Mouse (Mus musculus) megakaryocyte, embryonic 14.5 days (primary cell): ENCODE data around the gene Tank. TPM values are rescaled to one million over a fixed set of nuclear protein-coding genes. Genes with fewer than 3 reads are reported as not detected.
A peak's percentile ranks its signal among the peaks of the same experiment; 100 is the strongest.

ENCODE experiments used
- H3K27me3 ChIP-seq: replicated peaks from 2 replicates; pipeline ENCODE3; 2012; ENCODE audit warnings: inconsistent platforms
- H3K36me3 ChIP-seq: replicated peaks from 2 replicates; pipeline ENCODE3; 2012; ENCODE audit warnings: low read length, inconsistent platforms, mixed read lengths
- H3K4me1 ChIP-seq: 2 replicates; pipeline ENCODE4 v1.6.1; 2012; ENCODE audit warnings: inconsistent platforms
- H3K4me3 ChIP-seq: replicated peaks from 2 replicates; pipeline ENCODE3; 2012; ENCODE audit warnings: moderate library complexity, mild to moderate bottlenecking, inconsistent platforms
- H3K9me3 ChIP-seq: 2 replicates; pipeline ENCODE4 v1.6.1; 2012; ENCODE audit warnings: inconsistent platforms
- FLI1 ChIP-seq: IDR thresholded peaks from 2 replicates; pipeline ENCODE4 v1.6.1; 2012; ENCODE audit warnings: low read length, inconsistent platforms, mixed read lengths
- GATA1 ChIP-seq: IDR thresholded peaks from 3 replicates; pipeline ENCODE4 v1.6.1; 2012; ENCODE audit warnings: mixed read lengths, low read length, inconsistent platforms, borderline replicate concordance
- polyA plus RNA-seq: library from polyadenylated mRNA; stranded (reverse); fragments of >175 nt; gene quantifications from 2 replicates; pipeline ENCODE4 v1.2.3, GENCODE M21; 2012; ENCODE audit warnings: low replicate concordance; ENCODE audit not compliant: insufficient read depth

Gene Tank
- polyA plus RNA-seq = 3.0 TPM in 1 of 2 replicates, not detected in the other

- peaks cover 3% of the 10 kb centered on the region for H3K4me1 ChIP-seq
- no peaks in the 10 kb centered on the region for H3K9me3 ChIP-seq
- no peaks in the 10 kb centered on the region for H3K27me3 ChIP-seq
- H3K4me3 ChIP-seq = peak within 1 kb of the TSS; percentile 2
- no peak for TF ChIP-seq FLI1
- no peak for TF ChIP-seq GATA1
- H3K36me3 ChIP-seq = no peaks in the 10 kb centered on the region
Observed at GRCm38 (mm10) chr2:61578433-61578832, at the start of gene Tank. TSS of gene Tank (plus strand) at chr2:61578585.

- H3K4me3 ChIP-seq = no peak overlapping the region
- H3K36me3 ChIP-seq = no peaks in the 10 kb centered on the region
- peaks cover 3% of the 10 kb centered on the region for H3K27me3 ChIP-seq
- no peaks in the 10 kb centered on the region for H3K9me3 ChIP-seq
- no peaks in the 10 kb centered on the region for H3K4me1 ChIP-seq
- TF ChIP-seq FLI1 (no peak), GATA1 (no peak)
Observed at GRCm38 (mm10) chr2:61532326-61532725, 46.1 kb upstream of the Tank start.

- H3K4me1 ChIP-seq = no peaks in the 10 kb centered on the region
- no peaks in the 10 kb centered on the region for H3K36me3 ChIP-seq
- no peak overlapping the region for H3K4me3 ChIP-seq
- peaks cover 3% of the 10 kb centered on the region for H3K27me3 ChIP-seq
- no peaks in the 10 kb centered on the region for H3K9me3 ChIP-seq
- TF ChIP-seq GATA1 = no peak
- TF ChIP-seq FLI1 = no peak
Observed at GRCm38 (mm10) chr2:61533131-61533530, 45.3 kb upstream of the Tank start.

GRCm38 (mm10) chr2:61536901-61537300 lies 41.5 kb upstream of the Tank start:
- H3K9me3 ChIP-seq = no peaks in the 10 kb centered on the region
- no peak for TF ChIP-seq FLI1
- H3K36me3 ChIP-seq = no peaks in the 10 kb centered on the region
- H3K4me3 ChIP-seq = no peak overlapping the region
- H3K4me1 ChIP-seq = no peaks in the 10 kb centered on the region
- H3K27me3 ChIP-seq = peaks cover 6% of the 10 kb centered on the region

- Histone ChIP-seq H3K27me3 (peaks cover 6% of the 10 kb centered on the region), H3K36me3 (no peaks in the 10 kb centered on the region), H3K9me3 (no peaks in the 10 kb centered on the region), H3K4me1 (no peaks in the 10 kb centered on the region), H3K4me3 (no peak overlapping the region)
- TF ChIP-seq GATA1 (no peak), FLI1 (no peak)
Observed at GRCm38 (mm10) chr2:61539378-61539777, 39.0 kb upstream of the Tank start.

GRCm38 (mm10) chr2:61542426-61542825 lies 36.0 kb upstream of the Tank start:
- Histone ChIP-seq H3K9me3 (no peaks in the 10 kb centered on the region), H3K4me1 (peaks cover 3% of the 10 kb centered on the region; the same call in 1 of the 2 replicates), H3K27me3 (peaks cover 6% of the 10 kb centered on the region), H3K4me3 (no peak overlapping the region), H3K36me3 (no peaks in the 10 kb centered on the region)
- no peak for TF ChIP-seq FLI1
- no peak for TF ChIP-seq GATA1

GRCm38 (mm10) chr2:61545666-61546065 lies 32.7 kb upstream of the Tank start:
- no peaks in the 10 kb centered on the region for H3K36me3 ChIP-seq
- H3K9me3 ChIP-seq = no peaks in the 10 kb centered on the region
- peaks cover 3% of the 10 kb centered on the region for H3K27me3 ChIP-seq
- no peak overlapping the region for H3K4me3 ChIP-seq
- H3K4me1 ChIP-seq = peaks cover 13% of the 10 kb centered on the region
- TF ChIP-seq GATA1 (no peak), FLI1 (no peak)

- H3K4me1 ChIP-seq = peaks cover 14% of the 10 kb centered on the region
- no peaks in the 10 kb centered on the region for H3K9me3 ChIP-seq
- no peak for TF ChIP-seq GATA1
- TF ChIP-seq FLI1 = no peak
- no peak overlapping the region for H3K4me3 ChIP-seq
- H3K27me3 ChIP-seq = peaks cover 3% of the 10 kb centered on the region
- no peaks in the 10 kb centered on the region for H3K36me3 ChIP-seq
Observed at GRCm38 (mm10) chr2:61548021-61548420, 30.4 kb upstream of the Tank start.

- H3K4me1 ChIP-seq = peaks cover 14% of the 10 kb centered on the region
- no peaks in the 10 kb centered on the region for H3K9me3 ChIP-seq
- TF ChIP-seq FLI1 (no peak), GATA1 (no peak)
- H3K4me3 ChIP-seq = no peak overlapping the region
- H3K27me3 ChIP-seq = no peaks in the 10 kb centered on the region
- no peaks in the 10 kb centered on the region for H3K36me3 ChIP-seq
Observed at GRCm38 (mm10) chr2:61551680-61552079, 26.7 kb upstream of the Tank start.

GRCm38 (mm10) chr2:61555367-61555766 lies 23.0 kb upstream of the Tank start:
- no peaks in the 10 kb centered on the region for H3K27me3 ChIP-seq
- TF ChIP-seq GATA1 (no peak), FLI1 (no peak)
- peaks cover 12% of the 10 kb centered on the region for H3K4me1 ChIP-seq
- H3K36me3 ChIP-seq = no peaks in the 10 kb centered on the region
- no peaks in the 10 kb centered on the region for H3K9me3 ChIP-seq
- H3K4me3 ChIP-seq = no peak overlapping the region

GRCm38 (mm10) chr2:61555825-61556224 lies 22.6 kb upstream of the Tank start:
- H3K36me3 ChIP-seq = no peaks in the 10 kb centered on the region
- H3K4me1 ChIP-seq = peaks cover 8% of the 10 kb centered on the region
- H3K27me3 ChIP-seq = no peaks in the 10 kb centered on the region
- H3K9me3 ChIP-seq = no peaks in the 10 kb centered on the region
- H3K4me3 ChIP-seq = no peak overlapping the region
- TF ChIP-seq FLI1 (no peak), GATA1 (no peak)
